In the genomic region with DNA sequence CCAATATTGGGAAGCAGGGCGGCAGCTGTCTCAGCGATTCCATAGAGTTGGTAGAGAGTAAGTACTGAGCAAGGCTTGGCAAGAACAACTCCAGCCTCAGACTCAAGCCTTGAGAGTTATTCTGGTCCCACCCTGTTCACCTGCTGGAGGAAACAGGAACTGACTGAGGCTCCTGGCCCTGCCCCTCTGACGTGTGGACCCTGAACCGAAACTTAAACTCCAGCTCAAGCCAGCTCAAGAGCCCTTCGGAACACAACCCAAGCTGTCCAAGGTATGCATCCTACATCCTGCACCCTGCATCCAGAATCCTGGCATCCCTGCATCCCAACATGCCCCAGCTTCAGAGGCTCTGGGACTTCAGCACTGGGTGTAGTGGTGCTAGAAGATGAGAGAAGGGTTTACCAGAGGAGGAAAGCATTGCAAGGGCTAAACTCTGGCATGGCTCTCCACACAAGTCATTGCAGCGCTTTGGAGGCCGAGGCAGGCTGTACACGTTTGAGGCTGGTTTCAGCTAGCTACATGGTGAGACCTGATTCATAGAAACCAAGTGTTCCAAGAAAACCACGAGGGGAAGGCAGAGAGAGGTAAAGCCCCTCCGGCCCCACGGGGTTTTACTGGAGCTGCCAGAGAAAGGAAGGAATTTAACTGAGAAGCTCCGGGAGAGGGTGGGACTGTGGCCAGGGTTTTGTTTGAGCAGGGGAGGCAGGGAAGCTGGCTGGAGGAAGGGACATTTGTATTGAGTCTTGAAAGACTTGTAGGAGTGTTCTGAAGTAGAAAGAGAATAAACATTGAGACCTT, we compare ENCODE assay signal across 9 mouse cellular contexts. TPM values are rescaled to one million over a fixed set of nuclear protein-coding genes. Genes with fewer than 3 reads are reported as not detected.
DNase-seq lines count a peak whose midpoint lies in the region; ATAC-seq lines count a peak whose summit lies in the region.
"Had no signal": no experiment of that assay in that cellular context is flagged by ENCODE, and none has a peak within 500 bp of the region (broad histone marks: within the 10 kb centered on the region; RNA-seq: fewer than 3 reads in every experiment).

A gene (plus strand): TSS at position 222 of the 798 bp plus-strand sequence.

- no peak within 1 kb of the TSS for H3K4me2 ChIP-seq in heart, embryonic 16.5 days (ENCODE audit: low read depth, low read length)
- peak within 1 kb of the TSS; percentile 37 for H3K4me2 ChIP-seq in intestine, embryonic 15.5 days (replicated peaks)
- H3K4me2 ChIP-seq: heart, embryonic 15.5 days had no signal

- no peak for ATAC-seq in heart, embryonic 16.5 days (replicated peaks; ENCODE audit: extremely low read depth, insufficient read depth, low FRiP score)
- ATAC-seq in intestine, embryonic 15.5 days, result peak; percentile 83
- ATAC-seq in megakaryocyte progenitor cell, adult 5-6 weeks (replicated peaks; ENCODE audit: poor library complexity), result peak; percentile 95

- H3K9me3 ChIP-seq in heart, embryonic 16.5 days (replicated peaks; ENCODE audit: control insufficient read depth, low read length), result no peaks in the 10 kb centered on the region
- H3K9me3 ChIP-seq in intestine, embryonic 15.5 days, result no peaks in the 10 kb centered on the region
- H3K9me3 ChIP-seq: heart, embryonic 15.5 days had no signal

- no peaks in the 10 kb centered on the region for H3K36me3 ChIP-seq in heart, embryonic 16.5 days (ENCODE audit: control insufficient read depth, insufficient read depth)
- H3K36me3 ChIP-seq in intestine, embryonic 15.5 days, result no peaks in the 10 kb centered on the region
- H3K36me3 ChIP-seq: heart, embryonic 15.5 days had no signal

- H3K4me3 ChIP-seq in heart, embryonic 16.5 days (ENCODE audit: low read length), result peak within 1 kb of the TSS; percentile 31
- H3K4me3 ChIP-seq in intestine, embryonic 15.5 days (replicated peaks), result peak within 1 kb of the TSS; percentile 14; the same call in 1 of the 2 replicates
- H3K4me3 ChIP-seq: heart, embryonic 15.5 days had no signal

- peak within 1 kb of the TSS; percentile 19 for H3K9ac ChIP-seq in heart, embryonic 16.5 days (ENCODE audit: low read length)
- H3K9ac ChIP-seq in intestine, embryonic 15.5 days, result no peak within 1 kb of the TSS
- H3K9ac ChIP-seq: heart, embryonic 15.5 days had no signal

- intact Hi-C loops in heart, postnatal 25 days (cut with DNase I), result no loop called here
- intact Hi-C loops in left cerebral cortex, postnatal 36 days (cut with DNase I), result no loop called here

- no peaks in the 10 kb centered on the region for H3K4me1 ChIP-seq in heart, embryonic 16.5 days (ENCODE audit: control insufficient read depth, insufficient read depth, low read length)
- H3K4me1 ChIP-seq in intestine, embryonic 15.5 days (replicated peaks), result no peaks in the 10 kb centered on the region
- H3K4me1 ChIP-seq: heart, embryonic 15.5 days had no signal

- no peak for DNase-seq in heart, postnatal 25 days (ENCODE audit: low spot score)
- peak; percentile 76 for DNase-seq in thymus, postnatal 14 days
- no peak for DNase-seq in left cerebral cortex, postnatal 36 days (ENCODE audit: low spot score in 2 of 2)
- DNase-seq in layer of hippocampus, adult 18-20 months (ENCODE audit: low spot score in 2 of 2), result no peak
- no peak for DNase-seq in layer of hippocampus, adult 8-10 months (ENCODE audit: low spot score in 2 of 2)

- no peak within 1 kb of the TSS for H3K27ac ChIP-seq in heart, embryonic 16.5 days (ENCODE audit: low read length)
- peak within 1 kb of the TSS; percentile 66 for H3K27ac ChIP-seq in intestine, embryonic 15.5 days
- H3K27ac ChIP-seq: heart, embryonic 15.5 days had no signal

- no peaks in the 10 kb centered on the region for H3K27me3 ChIP-seq in heart, embryonic 16.5 days (ENCODE audit: control insufficient read depth, insufficient read depth, low read length)
- H3K27me3 ChIP-seq in intestine, embryonic 15.5 days (replicated peaks), result no peaks in the 10 kb centered on the region
- H3K27me3 ChIP-seq: heart, embryonic 15.5 days had no signal

- WGBS in heart, embryonic 16.5 days, result 56% methylated on average over 12 of the region's 12 CpGs
- 56% methylated on average over 12 of the region's 12 CpGs for WGBS in intestine, embryonic 15.5 days

RNA-seq across cellular contexts. Expression of the gene that starts here (rescaled TPM):
- polyA plus RNA-seq in heart, embryonic 16.5 days (2015; fragmentation: Nextera tagmentation; extraction: Ambion mirVana), result 0.55 and 1.1 TPM in 2 replicates
- total RNA-seq in heart, postnatal 25 days (2021), result not detected
- 1.5 and 2.0 TPM in 2 replicates for polyA plus RNA-seq in intestine, embryonic 15.5 days (2015; fragmentation: Nextera tagmentation; extraction: Ambion mirVana)
- total RNA-seq in megakaryocyte progenitor cell, adult 5-6 weeks (2015), result 6.6 and 8.7 TPM in 2 replicates
- 4.5 and 5.9 TPM in 2 replicates for total RNA-seq in megakaryocyte progenitor cell, adult 5-6 weeks (2017)
- not detected for total RNA-seq in left cerebral cortex, postnatal 36 days (2021)
- total RNA-seq in layer of hippocampus, adult 18-20 months (2021), result under 1 TPM in 1 of 2 experiments, not detected in 1; 0.25 TPM
- total RNA-seq in layer of hippocampus, adult 8-10 months (2022), result under 1 TPM in 1 of 4 experiments, not detected in 3; 0.31 TPM

Comparison
In these comparisons a context has a peak if more than half of its experiments do, and no peak if none do; other contexts are left out.
1. RNA of the gene that starts here (total RNA-seq): 4.5 to 8.7 TPM in megakaryocyte progenitor cell, adult 5-6 weeks; 0.25 TPM in layer of hippocampus, adult 18-20 months, 0.31 TPM in layer of hippocampus, adult 8-10 months, not detected in left cerebral cortex, postnatal 36 days and not detected in heart, postnatal 25 days; every median in the first group is over 4 times any median in the second.